Mouse (Mus musculus) heart, postnatal 4 days (tissue): Measurements from ENCODE around the gene Foxp1. TPM values are rescaled to one million over a fixed set of nuclear protein-coding genes. Genes with fewer than 3 reads are reported as not detected.

ENCODE experiments used
- DNase-seq: peaks from one replicate; pipeline ENCODE4 v3.0.0; 2021
- total RNA-seq, 2 experiments: library from RNA; stranded (reverse); gene quantifications; 2 replicates each; pipeline ENCODE4 v1.2.3; 2021

Foxp1 gene
- total RNA-seq, 2 experiments from 2014 or later, result 66.1 to 67.0 TPM

GRCm38 (mm10) chr6:99084956-99085355, 437.6 kb downstream of the Foxp1 start:
- no peak for DNase-seq

- DNase-seq, result no peak
Observed at GRCm38 (mm10) chr6:99081259-99081658, 441.3 kb downstream of the Foxp1 start.

GRCm38 (mm10) chr6:99079041-99079835, 443.3 kb downstream of the Foxp1 start:
- DNase-seq, result no peak

- no peak for DNase-seq
Observed at GRCm38 (mm10) chr6:99078089-99078488, 444.4 kb downstream of the Foxp1 start.

GRCm38 (mm10) chr6:99073303-99074271, 448.9 kb downstream of the Foxp1 start:
- DNase-seq, result no peak

GRCm38 (mm10) chr6:99070710-99071109, 451.8 kb downstream of the Foxp1 start:
- no peak for DNase-seq

- no peak for DNase-seq
Observed at GRCm38 (mm10) chr6:99069726-99070125, 452.8 kb downstream of the Foxp1 start.

- DNase-seq, result peak; percentile 76
Observed at GRCm38 (mm10) chr6:99065569-99066353, 456.8 kb downstream of the Foxp1 start.

GRCm38 (mm10) chr6:99063982-99064484, 458.5 kb downstream of the Foxp1 start:
- no peak for DNase-seq

- DNase-seq, result no peak
Observed at GRCm38 (mm10) chr6:99062931-99063330, 459.6 kb downstream of the Foxp1 start.

- DNase-seq, result no peak
Observed at GRCm38 (mm10) chr6:99058688-99059087, 463.8 kb downstream of the Foxp1 start.

- DNase-seq, result no peak
Observed at GRCm38 (mm10) chr6:99057113-99057553, 465.4 kb downstream of the Foxp1 start.

GRCm38 (mm10) chr6:99056379-99056778, 466.1 kb downstream of the Foxp1 start:
- no peak for DNase-seq

GRCm38 (mm10) chr6:99053998-99054397, 468.5 kb downstream of the Foxp1 start:
- no peak for DNase-seq

GRCm38 (mm10) chr6:99053111-99053510, 469.4 kb downstream of the Foxp1 start:
- DNase-seq, result no peak

- no peak for DNase-seq
Observed at GRCm38 (mm10) chr6:99051724-99052123, 470.8 kb downstream of the Foxp1 start.

GRCm38 (mm10) chr6:99050288-99051006, 472.1 kb downstream of the Foxp1 start:
- no peak for DNase-seq

GRCm38 (mm10) chr6:99047322-99047721, 475.2 kb downstream of the Foxp1 start:
- DNase-seq, result no peak

GRCm38 (mm10) chr6:99045845-99046788, 476.4 kb downstream of the Foxp1 start:
- no peak for DNase-seq
